8 mouse cellular contexts compared by ENCODE assay signal in the genomic region with DNA sequence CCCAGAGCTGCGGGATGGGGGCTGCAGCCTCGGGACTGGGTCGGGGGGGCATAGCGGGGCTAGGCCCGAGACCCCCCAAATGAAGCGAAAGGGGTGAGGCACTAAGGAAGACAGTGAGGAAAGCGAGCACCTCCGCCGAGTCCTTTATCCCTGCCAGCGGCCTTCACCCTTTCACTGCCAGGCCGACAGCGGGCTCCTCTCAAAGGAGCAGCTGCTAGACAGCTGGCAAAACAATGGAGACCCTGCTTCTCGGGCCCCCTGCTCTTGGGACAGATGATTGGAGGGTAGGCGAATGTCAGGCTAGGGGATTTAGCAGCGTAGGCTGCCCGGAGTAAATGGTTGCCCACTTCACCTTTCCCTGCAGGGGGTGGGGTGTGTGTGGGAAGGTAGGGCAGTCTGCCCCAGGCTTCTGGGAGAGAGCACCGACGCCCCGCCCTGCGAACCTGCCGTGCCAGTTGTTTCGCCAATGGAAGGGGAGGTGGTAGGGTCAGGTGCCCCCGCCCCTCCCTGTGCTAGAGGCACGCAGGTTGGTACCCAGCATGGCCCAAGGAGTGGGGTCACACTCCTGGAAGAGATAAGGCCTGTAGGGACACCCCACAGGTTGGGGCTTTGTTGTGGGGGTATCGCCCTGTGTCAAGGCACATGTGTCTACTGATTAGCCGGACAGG. TPM values are rescaled to one million over a fixed set of nuclear protein-coding genes. Genes with fewer than 3 reads are reported as not detected.
A peak's percentile ranks its signal among the peaks of the same experiment; 100 is the strongest.
DNase-seq lines count a peak whose midpoint lies in the region; ATAC-seq lines count a peak whose summit lies in the region.

No protein-coding gene starts in this region.

- H3K4me3 ChIP-seq in embryonic facial prominence, embryonic 10.5 days: peak overlapping the region; percentile 96
- peak overlapping the region; percentile 83 for H3K4me3 ChIP-seq in heart, embryonic 16.5 days (ENCODE audit: low read length)

- peak overlapping the region; percentile 93 for H3K27ac ChIP-seq in embryonic facial prominence, embryonic 10.5 days (replicated peaks)
- peak overlapping the region; percentile 83 for H3K27ac ChIP-seq in heart, embryonic 16.5 days (ENCODE audit: low read length)

- peaks cover 26% of the 10 kb centered on the region for H3K27me3 ChIP-seq in embryonic facial prominence, embryonic 10.5 days (replicated peaks; ENCODE audit: low read depth, poor library complexity, severe bottlenecking)
- no peaks in the 10 kb centered on the region for H3K27me3 ChIP-seq in heart, embryonic 16.5 days (ENCODE audit: control insufficient read depth, insufficient read depth, low read length)

- H3K9me3 ChIP-seq in embryonic facial prominence, embryonic 10.5 days: no peaks in the 10 kb centered on the region
- H3K9me3 ChIP-seq in heart, embryonic 16.5 days (replicated peaks; ENCODE audit: control insufficient read depth, low read length): no peaks in the 10 kb centered on the region

- peak; percentile 5; the same call in 1 of the 2 replicates for ATAC-seq in heart, embryonic 16.5 days (replicated peaks; ENCODE audit: extremely low read depth, insufficient read depth, low FRiP score)

- WGBS in embryonic facial prominence, embryonic 10.5 days: 5% methylated on average over 26 of the region's 26 CpGs
- 6% methylated on average over 26 of the region's 26 CpGs for WGBS in heart, embryonic 16.5 days

- H3K4me2 ChIP-seq in heart, embryonic 16.5 days (ENCODE audit: low read depth, low read length): peak overlapping the region; percentile 77

- H3K9ac ChIP-seq in heart, embryonic 16.5 days (ENCODE audit: low read length): peak overlapping the region; percentile 92

- H3K36me3 ChIP-seq in embryonic facial prominence, embryonic 10.5 days (replicated peaks): no peaks in the 10 kb centered on the region
- no peaks in the 10 kb centered on the region for H3K36me3 ChIP-seq in heart, embryonic 16.5 days (ENCODE audit: control insufficient read depth, insufficient read depth)

- peaks cover 49% of the 10 kb centered on the region for H3K4me1 ChIP-seq in embryonic facial prominence, embryonic 10.5 days
- peaks cover 37% of the 10 kb centered on the region for H3K4me1 ChIP-seq in heart, embryonic 16.5 days (ENCODE audit: control insufficient read depth, insufficient read depth, low read length)

- peak; percentile 26 for DNase-seq in CD4-positive, CD25-positive, alpha-beta regulatory T cell, adult 2 months (ENCODE audit: low read depth, low spot score)
- DNase-seq in Muller cell, postnatal 12 days (ENCODE audit: inconsistent ontology term): peak; percentile 55
- peak; percentile 77 for DNase-seq in embryonic facial prominence, embryonic 10.5 days (ENCODE audit: low spot score)
- DNase-seq in kidney, postnatal 25 days: peak; percentile 90 to 96
- DNase-seq in lung, postnatal 10 days: peak; percentile 80
- peak; percentile 57 to 65 for DNase-seq in right cerebral cortex, postnatal 10 days (ENCODE audit: low spot score in 2 of 2)
- no peak for DNase-seq in T-cell, adult 2 months (ENCODE audit: low spot score)

RNA-seq across cellular contexts. Expression of a gene that starts 0.8 kb away (rescaled TPM):
- polyA plus RNA-seq in embryonic facial prominence, embryonic 10.5 days (2016; fragmentation: Nextera tagmentation; extraction: Ambion mirVana): 25.7 and 27.2 TPM in 2 replicates
- polyA plus RNA-seq in heart, embryonic 16.5 days (2015; fragmentation: Nextera tagmentation; extraction: Ambion mirVana): 104 and 122 TPM in 2 replicates

RNA-seq across cellular contexts. Expression of a gene that starts 23.7 kb away (rescaled TPM):
- polyA plus RNA-seq in embryonic facial prominence, embryonic 10.5 days (2016; fragmentation: Nextera tagmentation; extraction: Ambion mirVana): 1.3 and 1.6 TPM in 2 replicates
- polyA plus RNA-seq in heart, embryonic 16.5 days (2015; fragmentation: Nextera tagmentation; extraction: Ambion mirVana): 1.2 and 1.3 TPM in 2 replicates

RNA-seq across cellular contexts. Expression of a gene that starts 38.7 kb away (rescaled TPM):
- 0.88 and 2.2 TPM in 2 replicates for polyA plus RNA-seq in embryonic facial prominence, embryonic 10.5 days (2016; fragmentation: Nextera tagmentation; extraction: Ambion mirVana)
- not detected in 2 replicates for polyA plus RNA-seq in heart, embryonic 16.5 days (2015; fragmentation: Nextera tagmentation; extraction: Ambion mirVana)
